Mouse (Mus musculus): Measurements from ENCODE around the gene Lrrtm4.

GRCm38 (mm10) chr6:80786282-80786681 lies 767.6 kb downstream of the Lrrtm4 start:
- peak; percentile 35 for TF ChIP-seq CTCF (IDR thresholded peaks at IDR 0.05; ENCODE audit: low read depth)
- no peak for TF ChIP-seq EP300 (IDR thresholded peaks at IDR 0.05; ENCODE audit: low read depth)
